Mouse (Mus musculus): ENCODE results near the gene Thbs2. TPM values are rescaled to one million over a fixed set of nuclear protein-coding genes. Genes with fewer than 3 reads are reported as not detected.

Gene Thbs2
- polyA plus RNA-seq (2012; rRNA removed; ENCODE audit: low replicate concordance): 35.7 and 49.0 TPM in 2 replicates

GRCm38 (mm10) chr17:14693994-14694374 is at the start of gene Thbs2:
Gene Thbs2, minus strand, starts transcription at chr17:14694235.

Other genes starting within 250 kb of the Thbs2 start
- gene Wdr27, start 248.9 kb upstream of the Thbs2 start, polyA plus RNA-seq (2012; rRNA removed; ENCODE audit: low replicate concordance): 3.0 and 4.6 TPM in 2 replicates
- gene 1600012H06Rik, start 248.9 kb upstream of the Thbs2 start, polyA plus RNA-seq (2012; rRNA removed; ENCODE audit: low replicate concordance): 11.3 and 18.8 TPM in 2 replicates